Mouse (Mus musculus): ENCODE measurements around the gene Top3a.

Top3a gene

GRCm38 (mm10) chr11:60775578-60775977, 1.6 kb downstream of the Top3a start:
- DNase-seq (ENCODE audit: low read depth, low spot score), result no peak

- no peak for DNase-seq (ENCODE audit: low read depth, low spot score)
These were observed 2.3 kb downstream of the Top3a start for GRCm38 (mm10) chr11:60774841-60775240.

GRCm38 (mm10) chr11:60774158-60774689, 2.9 kb downstream of the Top3a start:
- no peak for DNase-seq (ENCODE audit: low read depth, low spot score)

- DNase-seq (ENCODE audit: low read depth, low spot score), result no peak
These were observed 5.0 kb downstream of the Top3a start for GRCm38 (mm10) chr11:60772161-60772560.

GRCm38 (mm10) chr11:60770776-60771175, 6.4 kb downstream of the Top3a start:
- no peak for DNase-seq (ENCODE audit: low read depth, low spot score)

GRCm38 (mm10) chr11:60769322-60769721, 7.8 kb downstream of the Top3a start:
- DNase-seq (ENCODE audit: low read depth, low spot score), result no peak

GRCm38 (mm10) chr11:60766969-60767368, 10.2 kb downstream of the Top3a start:
- no peak for DNase-seq (ENCODE audit: low read depth, low spot score)

GRCm38 (mm10) chr11:60761681-60762080, 15.5 kb downstream of the Top3a start:
- no peak for DNase-seq (ENCODE audit: low read depth, low spot score)

- DNase-seq (ENCODE audit: low read depth, low spot score), result no peak
These were observed 21.6 kb downstream of the Top3a start for GRCm38 (mm10) chr11:60755570-60755969.

- no peak for DNase-seq (ENCODE audit: low read depth, low spot score)
These were observed 36.8 kb downstream of the Top3a start for GRCm38 (mm10) chr11:60740321-60740720.

GRCm38 (mm10) chr11:60737450-60737849, 39.7 kb downstream of the Top3a start:
- DNase-seq (ENCODE audit: low read depth, low spot score), result no peak

- DNase-seq (ENCODE audit: low read depth, low spot score), result no peak
These were observed 40.7 kb downstream of the Top3a start for GRCm38 (mm10) chr11:60736491-60736890.

- DNase-seq (ENCODE audit: low read depth, low spot score), result no peak
These were observed 42.0 kb downstream of the Top3a start for GRCm38 (mm10) chr11:60735191-60735590.

GRCm38 (mm10) chr11:60734206-60734605, 43.0 kb downstream of the Top3a start:
- DNase-seq (ENCODE audit: low read depth, low spot score), result no peak

GRCm38 (mm10) chr11:60731251-60731650, 45.9 kb downstream of the Top3a start:
- no peak for DNase-seq (ENCODE audit: low read depth, low spot score)

GRCm38 (mm10) chr11:60730169-60730568, 47.0 kb downstream of the Top3a start:
- DNase-seq (ENCODE audit: low read depth, low spot score), result no peak

- DNase-seq (ENCODE audit: low read depth, low spot score), result no peak
These were observed 47.9 kb downstream of the Top3a start for GRCm38 (mm10) chr11:60729217-60729641.

GRCm38 (mm10) chr11:60728260-60728761, 48.9 kb downstream of the Top3a start, which contains the start of gene Mief2:
Gene Mief2 (plus strand): TSS chr11:60728398.
- peak; percentile 91 for DNase-seq (ENCODE audit: low read depth, low spot score)

GRCm38 (mm10) chr11:60727392-60728140, 49.6 kb downstream of the Top3a start:
- DNase-seq (ENCODE audit: low read depth, low spot score), result no peak

GRCm38 (mm10) chr11:60726601-60727391, 50.4 kb downstream of the Top3a start, which contains the start of gene Flii:
Gene Flii (minus strand): TSS chr11:60727263.
- no peak for DNase-seq (ENCODE audit: low read depth, low spot score)

- no peak for DNase-seq (ENCODE audit: low read depth, low spot score)
These were observed 57.9 kb downstream of the Top3a start for GRCm38 (mm10) chr11:60719263-60719662.

GRCm38 (mm10) chr11:60715833-60716232, 61.3 kb downstream of the Top3a start:
- no peak for DNase-seq (ENCODE audit: low read depth, low spot score)
